ENCODE assay signal across 7 mouse cellular contexts in the genomic region with DNA sequence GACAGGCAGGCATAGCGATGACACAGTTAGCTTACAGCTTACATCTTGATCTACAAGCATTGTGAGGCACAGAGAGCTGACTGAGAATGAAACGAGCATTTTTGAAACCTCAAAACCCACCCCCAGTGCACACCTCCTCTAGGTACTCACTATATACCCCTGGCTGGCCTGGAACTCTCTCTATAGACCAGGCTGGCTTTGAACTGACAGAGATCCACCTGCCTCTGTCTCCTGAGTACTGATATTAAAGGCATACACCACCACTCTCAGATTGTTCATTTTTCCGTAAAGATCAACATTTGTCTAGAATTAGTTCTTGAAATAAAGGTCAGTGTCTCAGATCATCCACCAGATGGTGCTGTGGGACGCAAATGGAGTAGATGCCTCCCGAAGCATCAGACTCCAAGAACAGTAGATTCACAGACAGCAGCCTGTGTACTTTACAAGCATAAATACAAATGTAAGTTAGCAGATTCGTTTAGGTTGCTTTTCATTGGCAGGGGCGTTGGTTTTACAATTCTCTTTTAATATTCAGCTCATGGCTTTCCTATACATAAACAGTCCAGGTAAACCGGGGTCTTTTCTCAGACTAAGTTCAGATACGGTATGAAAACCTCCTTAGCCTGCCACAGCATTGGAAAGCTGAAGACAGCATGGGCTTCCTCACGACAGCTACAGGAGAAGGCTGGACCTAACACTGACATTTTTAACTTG. TPM values are rescaled to one million over a fixed set of nuclear protein-coding genes. Genes with fewer than 3 reads are reported as not detected.
DNase-seq lines count a peak whose midpoint lies in the region; ATAC-seq lines count a peak whose summit lies in the region.

No protein-coding gene starts in this region.

- 17% methylated on average over 10 of the region's 10 CpGs for WGBS in forebrain, embryonic 15.5 days
- WGBS in hindbrain, embryonic 13.5 days = 18% methylated on average over 10 of the region's 10 CpGs

- peak; percentile 85 for ATAC-seq in forebrain, embryonic 15.5 days (replicated peaks)
- peak; percentile 74 for ATAC-seq in hindbrain, embryonic 13.5 days (ENCODE audit: low FRiP score)

- no peaks in the 10 kb centered on the region for H3K27me3 ChIP-seq in forebrain, embryonic 15.5 days
- peaks cover 6% of the 10 kb centered on the region; the same call in 1 of the 2 replicates for H3K27me3 ChIP-seq in hindbrain, embryonic 13.5 days

- H3K27ac ChIP-seq in forebrain, embryonic 15.5 days (replicated peaks) = no peak overlapping the region
- H3K27ac ChIP-seq in hindbrain, embryonic 13.5 days = no peak overlapping the region

- H3K4me2 ChIP-seq in forebrain, embryonic 15.5 days (replicated peaks) = peak overlapping the region; percentile 40
- H3K4me2 ChIP-seq in hindbrain, embryonic 13.5 days = peak overlapping the region; percentile 48

- H3K9me3 ChIP-seq in forebrain, embryonic 15.5 days = no peaks in the 10 kb centered on the region
- no peaks in the 10 kb centered on the region for H3K9me3 ChIP-seq in hindbrain, embryonic 13.5 days

- H3K9ac ChIP-seq in forebrain, embryonic 15.5 days (replicated peaks) = peak overlapping the region; percentile 33
- H3K9ac ChIP-seq in hindbrain, embryonic 13.5 days = peak overlapping the region; percentile 35; the same call in 1 of the 2 replicates

- no peaks in the 10 kb centered on the region for H3K36me3 ChIP-seq in forebrain, embryonic 15.5 days
- H3K36me3 ChIP-seq in hindbrain, embryonic 13.5 days = no peaks in the 10 kb centered on the region

- peak; percentile 80 for DNase-seq in ZHBTc4 (ENCODE audit: low read depth, low spot score)
- peak; percentile 77 for DNase-seq in cerebellum, adult 18-20 months
- DNase-seq in layer of hippocampus, postnatal 14 days (ENCODE audit: low spot score in 2 of 2) = peak; percentile 60 to 86
- DNase-seq in lung, postnatal 4 days = peak; percentile 53 to 80
- DNase-seq in right cerebral cortex, postnatal 14 days = peak; percentile 54

- H3K4me3 ChIP-seq in forebrain, embryonic 15.5 days = peak overlapping the region; percentile 24
- peak overlapping the region; percentile 23 for H3K4me3 ChIP-seq in hindbrain, embryonic 13.5 days

- peaks cover 8% of the 10 kb centered on the region; the same call in 1 of the 2 replicates for H3K4me1 ChIP-seq in forebrain, embryonic 15.5 days
- peaks cover 16% of the 10 kb centered on the region for H3K4me1 ChIP-seq in hindbrain, embryonic 13.5 days (replicated peaks)

RNA-seq across cellular contexts. Expression of a gene that starts 12.9 kb away (rescaled TPM):
- 314 and 348 TPM in 2 replicates for polyA plus RNA-seq in forebrain, embryonic 15.5 days (2015; fragmentation: Nextera tagmentation; extraction: Ambion mirVana)
- 398 and 400 TPM in 2 replicates for polyA plus RNA-seq in hindbrain, embryonic 13.5 days (2015; fragmentation: Nextera tagmentation; extraction: Ambion mirVana)
- 100 to 1,000 TPM; 323 to 341 TPM for total RNA-seq in layer of hippocampus, postnatal 14 days (2021)

RNA-seq across cellular contexts. Expression of a gene that starts 35.1 kb away (rescaled TPM):
- polyA plus RNA-seq in forebrain, embryonic 15.5 days (2015; fragmentation: Nextera tagmentation; extraction: Ambion mirVana) = 4.4 and 4.5 TPM in 2 replicates
- 3.4 and 3.8 TPM in 2 replicates for polyA plus RNA-seq in hindbrain, embryonic 13.5 days (2015; fragmentation: Nextera tagmentation; extraction: Ambion mirVana)
- 1 to 10 TPM; 2.9 to 3.0 TPM for total RNA-seq in layer of hippocampus, postnatal 14 days (2021)
